Mouse (Mus musculus): Measurements from ENCODE around the gene Pomc.

GRCm38 (mm10) chr12:4008731-4009130 lies 54.0 kb downstream of the Pomc start:
- TF ChIP-seq CTCF (IDR thresholded peaks at IDR 0.05; ENCODE audit: extremely low read depth, insufficient read length, insufficient replicate concordance, low read depth, low read length), result no peak
- no peak for TF ChIP-seq POLR2A (IDR thresholded peaks at IDR 0.05; ENCODE audit: low read depth, low read length)

Measured in small intestine, adult 2 months (tissue).